Mouse (Mus musculus) neutrophil, adult 5-6 weeks (primary cell): ENCODE measurements around the gene Mthfsl. TPM values are rescaled to one million over a fixed set of nuclear protein-coding genes. Genes with fewer than 3 reads are reported as not detected.
A peak's percentile ranks its signal among the peaks of the same experiment; 100 is the strongest.
"Not testable (repeated sequence)": the region's sequence is repeated elsewhere in the genome, so short reads cannot be mapped to it uniquely, and the experiment has no call there.

Source experiments
- ATAC-seq: fragments of 151-379, 151-347 bp; 2 replicates; pipeline ENCODE4 v1.8.0; 2017; ENCODE audit warnings: mild to moderate bottlenecking, moderate TSS enrichment; ENCODE audit not compliant: insufficient number of reproducible peaks, poor library complexity, low FRiP score, severe bottlenecking; ENCODE audit errors: extremely low read depth
- total RNA-seq: library from RNA; stranded (forward); fragments of 200-1000 nt; gene quantifications from 2 replicates; pipeline ENCODE4 v1.2.3, GENCODE M21; 2017

The Mthfsl gene
- total RNA-seq, 1 experiment from 2014 or later = 46.6 TPM

DNA sequence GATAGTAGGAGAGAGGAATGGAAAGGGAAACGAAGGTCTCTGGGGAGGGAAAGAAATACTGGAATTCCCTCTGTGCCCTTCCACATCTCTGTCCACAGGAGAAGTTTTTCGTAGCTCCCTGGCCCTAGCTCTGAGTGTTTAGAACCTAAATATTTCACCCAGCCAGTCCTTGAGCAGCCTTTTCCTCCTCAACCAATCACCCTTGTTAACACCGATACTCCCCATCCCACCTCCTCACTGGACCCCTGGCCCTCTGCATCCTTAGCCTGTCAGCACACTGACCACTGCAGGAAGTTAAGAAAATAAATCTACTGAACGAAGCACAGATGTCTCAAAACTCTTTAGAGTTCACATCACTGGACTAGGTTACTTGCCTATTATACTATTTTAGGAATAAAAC lies 13.4 kb downstream of the Mthfsl start:
- no peak for ATAC-seq

- not testable (repeated sequence) for ATAC-seq
Measured at GRCm38 (mm10) chr9:88705157-88705556, 14.9 kb downstream of the Mthfsl start.

- ATAC-seq = 0 out of 2 replicates have a peak, but pooled peaks have one; percentile 33
Measured at GRCm38 (mm10) chr9:88698746-88699145, 21.4 kb downstream of the Mthfsl start.

DNA sequence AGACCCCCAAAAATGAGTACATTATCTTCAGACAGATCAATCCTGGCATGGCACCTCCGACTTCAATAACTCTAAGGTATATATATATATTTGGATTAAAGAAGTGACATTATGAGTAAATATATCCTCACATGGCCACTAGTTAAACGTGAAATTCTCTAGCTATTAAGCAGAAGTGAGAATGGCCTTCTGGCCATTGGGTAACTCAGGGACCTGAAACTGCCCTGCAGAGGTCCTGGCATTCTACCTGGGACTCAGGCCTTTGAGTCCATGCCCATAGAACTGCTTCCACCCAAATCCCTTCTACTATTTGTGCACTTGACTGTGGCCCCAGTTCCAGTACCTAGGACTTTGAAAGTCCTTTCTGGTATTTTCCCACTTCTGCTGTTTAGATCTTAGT lies 28.8 kb downstream of the Mthfsl start:
- ATAC-seq = not testable (repeated sequence)

DNA sequence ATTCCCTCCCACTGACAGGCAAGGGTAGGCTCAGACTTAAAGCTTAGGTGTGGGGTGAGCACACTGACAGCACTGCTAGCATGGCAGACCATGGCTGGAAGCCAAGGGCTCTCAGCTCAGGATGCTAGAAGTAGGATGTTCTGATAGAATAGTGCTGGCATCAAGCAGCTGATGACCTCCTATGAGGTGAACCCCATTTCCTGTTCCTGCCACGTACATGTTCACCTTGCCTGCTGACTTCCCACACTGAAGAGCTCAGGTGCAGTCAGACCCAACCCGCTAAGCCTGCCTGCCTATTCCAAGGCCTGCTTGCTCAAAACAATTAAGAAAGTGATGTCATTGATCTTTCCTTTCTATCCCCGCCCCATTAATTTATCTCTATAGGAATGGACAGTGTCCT lies 30.6 kb downstream of the Mthfsl start:
- not testable (repeated sequence) for ATAC-seq

DNA sequence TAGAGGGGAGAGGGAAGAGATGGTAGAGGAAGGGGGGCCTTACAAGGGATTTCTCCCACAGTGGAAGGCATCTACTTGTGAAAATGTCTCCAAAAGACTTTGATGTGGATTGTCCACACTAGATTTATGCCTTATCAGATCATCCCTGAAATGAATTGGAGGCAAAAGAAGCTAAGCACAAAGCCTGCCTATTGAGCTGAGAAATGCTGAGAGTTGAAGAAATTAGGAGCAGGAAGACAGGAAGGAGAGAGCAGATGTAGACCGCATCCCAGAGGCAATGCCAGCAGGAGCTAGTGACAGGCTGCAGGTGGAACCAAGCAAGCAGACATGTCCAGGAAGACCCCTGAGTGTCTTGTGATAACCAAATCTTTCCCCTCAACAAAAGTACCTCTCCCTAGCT lies 33.4 kb downstream of the Mthfsl start:
- ATAC-seq = not testable (repeated sequence)

GRCm38 (mm10) chr9:88658341-88658740 lies 61.8 kb downstream of the Mthfsl start:
- not testable (repeated sequence) for ATAC-seq

GRCm38 (mm10) chr9:88650742-88651141 lies 69.4 kb downstream of the Mthfsl start:
- not testable (repeated sequence) for ATAC-seq

Other genes with a start within 250 kb of the Mthfsl start
- 85.2 and 85.3 TPM in 2 replicates for gene Syncrip, start 237.7 kb downstream of the Mthfsl start, total RNA-seq
- 21.5 and 29.2 TPM in 2 replicates for gene Zfp949, start 172.3 kb downstream of the Mthfsl start, total RNA-seq
- 0.37 TPM in 1 of 2 replicates, not detected in the other for gene Trim43a, start 139.4 kb downstream of the Mthfsl start, total RNA-seq
- 9.9 and 16.3 TPM in 2 replicates for gene Bcl2a1d, start 11.6 kb upstream of the Mthfsl start, total RNA-seq
- gene Trim43c, start 118.9 kb upstream of the Mthfsl start, total RNA-seq = not detected in 2 replicates
- gene Bcl2a1a, start 236.6 kb upstream of the Mthfsl start, total RNA-seq = 4.9 and 10.6 TPM in 2 replicates